19 mouse cellular contexts compared by ENCODE assay signal in the genomic region with DNA sequence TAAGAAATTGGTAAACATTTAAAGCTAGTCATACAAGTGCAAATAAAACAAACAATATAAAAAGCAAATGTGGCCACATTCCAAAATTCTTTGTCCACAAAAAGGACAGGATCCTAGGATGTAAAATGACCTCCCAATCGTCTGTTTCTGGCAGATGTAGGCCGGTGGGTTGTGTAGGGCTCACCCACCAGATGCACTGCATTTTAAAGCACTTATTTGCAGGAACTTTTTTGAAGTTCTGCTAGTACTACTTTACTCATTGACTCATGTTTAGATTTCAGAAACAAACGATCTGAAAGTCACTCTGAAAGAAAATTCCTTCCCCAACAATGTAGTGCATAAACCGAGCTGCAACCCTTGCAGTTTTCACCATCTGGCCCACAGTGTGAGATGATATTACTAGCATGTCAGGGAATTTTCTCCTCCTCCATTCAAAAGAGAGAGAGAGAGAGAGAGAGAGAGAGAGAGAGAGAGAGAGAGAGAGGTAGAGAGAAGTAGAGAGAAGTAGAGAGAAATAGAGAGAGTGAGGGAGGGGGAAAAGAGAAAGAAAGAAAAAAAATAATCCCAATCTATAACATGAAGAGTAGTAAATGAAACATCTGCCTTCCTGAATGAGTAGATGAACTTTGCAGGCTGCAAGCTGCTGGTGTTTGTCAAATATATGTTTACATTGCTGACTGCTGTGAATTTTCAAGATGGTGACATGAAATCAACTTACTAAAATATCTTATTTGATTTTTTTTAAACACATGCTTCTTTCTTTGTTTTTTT.
DNase-seq lines count a peak whose midpoint lies in the region; ATAC-seq and TF ChIP-seq lines count a peak whose summit lies in the region.
"Had no signal": no experiment of that assay in that cellular context is flagged by ENCODE, and none has a peak within 500 bp of the region (broad histone marks: within the 10 kb centered on the region; RNA-seq: fewer than 3 reads in every experiment).

No protein-coding gene starts in this region.

- TF ChIP-seq CTCF in kidney, postnatal 0 days (IDR thresholded peaks at IDR 0.05; ENCODE audit: low read depth), result no peak
- no peak for TF ChIP-seq CTCF in lung, postnatal 0 days (IDR thresholded peaks at IDR 0.05)
- no peak for TF ChIP-seq CTCF in lung, adult 2 months (IDR thresholded peaks at IDR 0.05; ENCODE audit: insufficient read depth, low read length)

- peak; percentile 40 for DNase-seq in kidney, postnatal 0 days (ENCODE audit: low spot score)
- no peak for DNase-seq in kidney, postnatal 25 days
- DNase-seq in lung, postnatal 0 days (ENCODE audit: low spot score), result peak; percentile 6
- DNase-seq in lung, adult 2 months, result no peak
- no peak for DNase-seq in frontal cortex, postnatal 10 days (ENCODE audit: low spot score in 2 of 2)
- DNase-seq: adrenal gland, adult 2 months; adrenal gland, postnatal 25 days; cerebellum, adult 8-10 months; cerebellum, postnatal 25 days; gastrocnemius, postnatal 10 days; heart, adult 18-20 months; heart, postnatal 10 days; heart, postnatal 4 days had no signal

- no peaks in the 10 kb centered on the region for H3K4me1 ChIP-seq in kidney, postnatal 0 days (replicated peaks; ENCODE audit: insufficient read depth, low read length)
- no peaks in the 10 kb centered on the region for H3K4me1 ChIP-seq in lung, postnatal 0 days (ENCODE audit: insufficient read depth, low read depth, low read length)
- H3K4me1 ChIP-seq in lung, adult 2 months (ENCODE audit: control insufficient read depth, insufficient read depth, low read length), result no peaks in the 10 kb centered on the region
- no peaks in the 10 kb centered on the region for H3K4me1 ChIP-seq in intestine, embryonic 16.5 days (ENCODE audit: control insufficient read depth, insufficient read depth, low read length)
- H3K4me1 ChIP-seq in stomach, embryonic 15.5 days, result no peaks in the 10 kb centered on the region
- H3K4me1 ChIP-seq: embryonic facial prominence, embryonic 12.5 days; forebrain, embryonic 15.5 days; heart, embryonic 10.5 days; hindbrain, embryonic 12.5 days had no signal

- H3K4me2 ChIP-seq in kidney, postnatal 0 days (ENCODE audit: low read length), result no peak overlapping the region
- H3K4me2 ChIP-seq in lung, postnatal 0 days (replicated peaks; ENCODE audit: low read depth, low read length), result no peak overlapping the region
- no peak overlapping the region for H3K4me2 ChIP-seq in intestine, embryonic 16.5 days (ENCODE audit: low read depth, low read length)
- no peak overlapping the region for H3K4me2 ChIP-seq in stomach, embryonic 15.5 days
- H3K4me2 ChIP-seq: embryonic facial prominence, embryonic 12.5 days; forebrain, embryonic 15.5 days; hindbrain, embryonic 12.5 days had no signal

- TF ChIP-seq POLR2A in lung, adult 2 months (IDR thresholded peaks at IDR 0.05; ENCODE audit: borderline replicate concordance, extremely low read depth, low read depth, low read length), result no peak

- no peak for ATAC-seq in kidney, postnatal 0 days (replicated peaks; ENCODE audit: low FRiP score, low read depth)
- ATAC-seq in lung, postnatal 0 days, result no peak
- ATAC-seq in intestine, embryonic 16.5 days, result peak; percentile 36; the same call in 1 of the 2 replicates
- no peak for ATAC-seq in stomach, embryonic 15.5 days (ENCODE audit: insufficient read depth, low FRiP score, low read depth)
- ATAC-seq: forebrain, embryonic 15.5 days had no signal

- 47% methylated on average over 4 of the region's 4 CpGs for WGBS in kidney, postnatal 0 days
- WGBS in lung, postnatal 0 days, result 26% methylated on average over 4 of the region's 4 CpGs
- WGBS in lung, adult 2 months, result 37% methylated on average over 4 of the region's 4 CpGs
- 37% methylated on average over 4 of the region's 4 CpGs for WGBS in intestine, embryonic 16.5 days
- WGBS in stomach, embryonic 15.5 days, result 28% methylated on average over 4 of the region's 4 CpGs

- no peaks in the 10 kb centered on the region for H3K27me3 ChIP-seq in kidney, postnatal 0 days (ENCODE audit: insufficient read depth, low read length)
- no peaks in the 10 kb centered on the region for H3K27me3 ChIP-seq in lung, postnatal 0 days (replicated peaks; ENCODE audit: insufficient read depth, low read length)
- no peaks in the 10 kb centered on the region for H3K27me3 ChIP-seq in intestine, embryonic 16.5 days (replicated peaks; ENCODE audit: control insufficient read depth, insufficient read depth, low read length)
- H3K27me3 ChIP-seq in stomach, embryonic 15.5 days (replicated peaks), result no peaks in the 10 kb centered on the region
- H3K27me3 ChIP-seq: embryonic facial prominence, embryonic 12.5 days; forebrain, embryonic 15.5 days; hindbrain, embryonic 12.5 days had no signal

- H3K27ac ChIP-seq in kidney, postnatal 0 days, result no peak overlapping the region
- H3K27ac ChIP-seq in lung, postnatal 0 days (ENCODE audit: low read length), result no peak overlapping the region
- H3K27ac ChIP-seq in intestine, embryonic 16.5 days (ENCODE audit: low read length), result no peak overlapping the region
- peak overlapping the region; percentile 65 for H3K27ac ChIP-seq in stomach, embryonic 15.5 days
- H3K27ac ChIP-seq: embryonic facial prominence, embryonic 12.5 days; forebrain, embryonic 15.5 days; heart, embryonic 10.5 days; hindbrain, embryonic 12.5 days had no signal

- H3K36me3 ChIP-seq in kidney, postnatal 0 days (ENCODE audit: insufficient read depth, low read length), result no peaks in the 10 kb centered on the region
- no peaks in the 10 kb centered on the region for H3K36me3 ChIP-seq in lung, postnatal 0 days (ENCODE audit: insufficient read depth, low read length)
- no peaks in the 10 kb centered on the region for H3K36me3 ChIP-seq in intestine, embryonic 16.5 days (ENCODE audit: control insufficient read depth, insufficient read depth, low read length)
- H3K36me3 ChIP-seq in stomach, embryonic 15.5 days, result no peaks in the 10 kb centered on the region
- H3K36me3 ChIP-seq: embryonic facial prominence, embryonic 12.5 days; forebrain, embryonic 15.5 days; heart, embryonic 10.5 days; hindbrain, embryonic 12.5 days had no signal

- no peak for TF ChIP-seq EP300 in lung, postnatal 0 days (IDR thresholded peaks at IDR 0.05)

- H3K4me3 ChIP-seq in kidney, postnatal 0 days (replicated peaks; ENCODE audit: low read depth, low read length), result no peak overlapping the region
- no peak overlapping the region for H3K4me3 ChIP-seq in lung, postnatal 0 days (ENCODE audit: low read depth, low read length)
- no peak overlapping the region for H3K4me3 ChIP-seq in lung, adult 2 months (replicated peaks; ENCODE audit: extremely low read depth, low read depth, low read length)
- no peak overlapping the region for H3K4me3 ChIP-seq in intestine, embryonic 16.5 days (ENCODE audit: low read length)
- no peak overlapping the region for H3K4me3 ChIP-seq in stomach, embryonic 15.5 days (replicated peaks)
- H3K4me3 ChIP-seq: embryonic facial prominence, embryonic 12.5 days; forebrain, embryonic 15.5 days; heart, embryonic 10.5 days; hindbrain, embryonic 12.5 days had no signal

- no peak overlapping the region for H3K9ac ChIP-seq in kidney, postnatal 0 days (ENCODE audit: low read depth, low read length)
- no peak overlapping the region for H3K9ac ChIP-seq in lung, postnatal 0 days (replicated peaks; ENCODE audit: low read depth)
- no peak overlapping the region for H3K9ac ChIP-seq in intestine, embryonic 16.5 days (ENCODE audit: low read depth, low read length)
- no peak overlapping the region for H3K9ac ChIP-seq in stomach, embryonic 15.5 days
- H3K9ac ChIP-seq: embryonic facial prominence, embryonic 12.5 days; forebrain, embryonic 15.5 days; hindbrain, embryonic 12.5 days had no signal

- no peaks in the 10 kb centered on the region for H3K9me3 ChIP-seq in kidney, postnatal 0 days (replicated peaks; ENCODE audit: low read length)
- H3K9me3 ChIP-seq in lung, postnatal 0 days (ENCODE audit: low read length), result no peaks in the 10 kb centered on the region
- H3K9me3 ChIP-seq in intestine, embryonic 16.5 days (ENCODE audit: control insufficient read depth, low read length), result no peaks in the 10 kb centered on the region
- no peaks in the 10 kb centered on the region for H3K9me3 ChIP-seq in stomach, embryonic 15.5 days
- H3K9me3 ChIP-seq: embryonic facial prominence, embryonic 12.5 days; forebrain, embryonic 15.5 days; heart, embryonic 10.5 days; hindbrain, embryonic 12.5 days had no signal

Comparison
In these comparisons a context has a peak if more than half of its experiments do, and no peak if none do; other contexts are left out.
1. DNase-seq: peak in kidney, postnatal 0 days (single experiment) and lung, postnatal 0 days (single experiment); none in kidney, postnatal 25 days (0 of 2), lung, adult 2 months (single experiment) and frontal cortex, postnatal 10 days (0 of 2).